Mouse (Mus musculus) CH12.LX (cell line): ENCODE results near the gene Lhfpl3. TPM values are rescaled to one million over a fixed set of nuclear protein-coding genes. Genes with fewer than 3 reads are reported as not detected.

ENCODE experiments used
- DNase-seq: peaks from one replicate; pipeline ENCODE4 v3.0.0-alpha.2; 2013; ENCODE audit errors: extremely low read depth
- H3K27ac ChIP-seq: 2 replicates; pipeline ENCODE4 v1.5.1; 2012; ENCODE audit warnings: low read depth, mild to moderate bottlenecking, control low read depth, moderate library complexity; ENCODE audit not compliant: insufficient read depth
- H3K27me3 ChIP-seq: replicated peaks from 2 replicates; pipeline ENCODE3; 2012; ENCODE audit warnings: inconsistent platforms
- H3K36me3 ChIP-seq, 2 experiments: replicated peaks in 1 of 2; 2 replicates each; pipeline versions ENCODE3 to v1.6.1; 2012; ENCODE audit warnings: inconsistent platforms in 1 of 2, low read length in 1 of 2, mild to moderate bottlenecking in 1 of 2, mixed read lengths in 1 of 2, moderate library complexity in 1 of 2; ENCODE audit not compliant: control insufficient read depth in 1 of 2, insufficient read depth in 1 of 2
- H3K4me1 ChIP-seq, 2 experiments: 2 replicates each; pipeline ENCODE4 v1.6.1; 2012; ENCODE audit warnings: inconsistent platforms in 1 of 2, moderate library complexity in 1 of 2; ENCODE audit not compliant: insufficient read depth in 2 of 2, control insufficient read depth in 1 of 2
- H3K4me2 ChIP-seq: 2 replicates; pipeline ENCODE4 v1.6.1; 2012; ENCODE audit warnings: low read depth, mild to moderate bottlenecking, control low read depth; ENCODE audit not compliant: poor library complexity, insufficient read depth, severe bottlenecking
- H3K4me3 ChIP-seq, 3 experiments: fragments of 150-350 bp in 1 of 3; sonication (generic) in 1 of 3; replicated peaks in 1 of 3; 2 replicates each; pipeline versions ENCODE3 to v1.5.1; 2011 to 2012; ENCODE audit warnings: low read depth in 2 of 3, low read length in 2 of 3, mild to moderate bottlenecking in 2 of 3, moderate library complexity in 2 of 3, control low read depth in 1 of 3, improper control_type of control experiment in 1 of 3, inconsistent platforms in 1 of 3, mixed read lengths in 1 of 3; ENCODE audit not compliant: poor library complexity in 1 of 3
- H3K79me2 ChIP-seq: replicated peaks from 2 replicates; pipeline ENCODE4 v1.6.1; 2012; ENCODE audit warnings: mild to moderate bottlenecking, moderate library complexity; ENCODE audit not compliant: control insufficient read depth, poor library complexity, insufficient read depth, severe bottlenecking; ENCODE audit errors: extremely low read depth
- H3K9ac ChIP-seq: 2 replicates; pipeline ENCODE4 v1.6.1; 2012; ENCODE audit warnings: low read depth, mild to moderate bottlenecking, control low read depth, moderate library complexity; ENCODE audit not compliant: insufficient read depth
- H3K9me3 ChIP-seq: replicated peaks from 2 replicates; pipeline ENCODE3; 2012; ENCODE audit warnings: low read length, inconsistent platforms, mixed read lengths
- BHLHE40 ChIP-seq: IDR thresholded peaks from 2 replicates; pipeline ENCODE4 v1.6.1; 2011; ENCODE audit warnings: mild to moderate bottlenecking, low read depth, low read length, improper control_type of control experiment
- CHD1 ChIP-seq: IDR thresholded peaks from 2 replicates; pipeline ENCODE4 v1.6.1; 2012; ENCODE audit warnings: low read depth, low read length, improper control_type of control experiment, inconsistent platforms
- CHD2 ChIP-seq: IDR thresholded peaks from 2 replicates; pipeline ENCODE4 v1.6.1; 2011; ENCODE audit warnings: low read length, improper control_type of control experiment
- CTCF ChIP-seq, 2 experiments: IDR thresholded peaks in 1 of 2; conservative IDR thresholded peaks in 1 of 2; 2 replicates each; pipeline ENCODE4 v1.5.1; 2011 to 2012; ENCODE audit warnings: low read depth in 2 of 2, low read length in 2 of 2, improper control_type of control experiment in 1 of 2, inconsistent platforms in 1 of 2, mild to moderate bottlenecking in 1 of 2, moderate library complexity in 1 of 2
- ETS1 ChIP-seq: conservative IDR thresholded peaks from 2 replicates; pipeline ENCODE4 v1.6.1; 2012; ENCODE audit warnings: low read depth, mild to moderate bottlenecking, inconsistent platforms, low read length, improper control_type of control experiment, moderate library complexity
- GABPA ChIP-seq: IDR thresholded peaks from 2 replicates; pipeline ENCODE4 v1.6.1; 2012; ENCODE audit warnings: low read depth, low read length, improper control_type of control experiment, inconsistent platforms; ENCODE audit not compliant: insufficient replicate concordance
- JUN ChIP-seq: IDR thresholded peaks from 2 replicates; pipeline ENCODE4 v1.6.1; 2011; ENCODE audit warnings: low read depth, mild to moderate bottlenecking, low read length, improper control_type of control experiment, moderate library complexity; ENCODE audit not compliant: insufficient read depth
- JUND ChIP-seq: conservative IDR thresholded peaks from 2 replicates; pipeline ENCODE4 v1.6.1; 2011; ENCODE audit warnings: low read depth, low read length, improper control_type of control experiment
- MAFK ChIP-seq: IDR thresholded peaks from 2 replicates; pipeline ENCODE4 v1.6.1; 2011; ENCODE audit warnings: low read length, improper control_type of control experiment; ENCODE audit not compliant: insufficient replicate concordance
- MAX ChIP-seq: IDR thresholded peaks from 2 replicates; pipeline ENCODE4 v1.6.1; 2011; ENCODE audit warnings: low read length, improper control_type of control experiment
- MEF2A ChIP-seq: IDR thresholded peaks from 2 replicates; pipeline ENCODE4 v1.6.1; 2014; ENCODE audit warnings: low read depth, mild to moderate bottlenecking, inconsistent platforms, low read length, improper control_type of control experiment, borderline replicate concordance
- MYC ChIP-seq: IDR thresholded peaks from 2 replicates; pipeline ENCODE4 v1.6.1; 2011; ENCODE audit warnings: low read depth, mild to moderate bottlenecking, improper control_type of control experiment, low read length
- NELFE ChIP-seq: IDR thresholded peaks from 2 replicates; pipeline ENCODE4 v1.6.1; 2011; ENCODE audit warnings: low read depth, low read length, improper control_type of control experiment
- NRF1 ChIP-seq: IDR thresholded peaks from 2 replicates; pipeline ENCODE4 v1.6.1; 2014; ENCODE audit warnings: low read depth, mild to moderate bottlenecking, inconsistent platforms, low read length, improper control_type of control experiment, moderate library complexity
- PAX5 ChIP-seq: IDR thresholded peaks from 2 replicates; pipeline ENCODE4 v1.6.1; 2012; ENCODE audit warnings: low read length, inconsistent platforms, mixed read lengths
- POLR2A ChIP-seq: IDR thresholded peaks from 2 replicates; pipeline ENCODE4 v1.6.1; 2011; ENCODE audit warnings: low read depth, mild to moderate bottlenecking, improper control_type of control experiment, low read length
- POLR2AphosphoS2 ChIP-seq: IDR thresholded peaks from 2 replicates; pipeline ENCODE4 v1.6.1; 2011; ENCODE audit warnings: low read depth, low read length, improper control_type of control experiment
- SIN3A ChIP-seq: IDR thresholded peaks from 2 replicates; pipeline ENCODE4 v1.6.1; 2012; ENCODE audit warnings: low read length, improper control_type of control experiment, inconsistent platforms
- SMC3 ChIP-seq: IDR thresholded peaks from 2 replicates; pipeline ENCODE4 v1.6.1; 2011; ENCODE audit warnings: low read depth, low read length, improper control_type of control experiment
- TCF12 ChIP-seq: IDR thresholded peaks from 2 replicates; pipeline ENCODE4 v1.6.1; 2014; ENCODE audit warnings: low read depth, mild to moderate bottlenecking, inconsistent platforms, low read length, improper control_type of control experiment
- UBTF ChIP-seq: IDR thresholded peaks from 2 replicates; pipeline ENCODE4 v1.6.1; 2012; ENCODE audit warnings: low read depth, mild to moderate bottlenecking, inconsistent platforms, low read length, improper control_type of control experiment, moderate library complexity
- USF2 ChIP-seq: conservative IDR thresholded peaks from 2 replicates; pipeline ENCODE4 v1.6.1; 2011; ENCODE audit warnings: low read depth, low read length, improper control_type of control experiment
- ZC3H11A ChIP-seq: IDR thresholded peaks from 2 replicates; pipeline ENCODE4 v1.6.1; 2012; ENCODE audit warnings: low read depth, mild to moderate bottlenecking, inconsistent platforms, low read length, improper control_type of control experiment
- ZKSCAN1 ChIP-seq: IDR thresholded peaks from 2 replicates; pipeline ENCODE4 v1.6.1; 2012; ENCODE audit warnings: low read depth, inconsistent platforms, low read length, improper control_type of control experiment, borderline replicate concordance
- ZMIZ1 ChIP-seq: IDR thresholded peaks from 2 replicates; pipeline ENCODE4 v1.6.1; 2012; ENCODE audit warnings: low read depth, mild to moderate bottlenecking, inconsistent platforms, low read length, improper control_type of control experiment
- ZNF384 ChIP-seq: IDR thresholded peaks from 2 replicates; pipeline ENCODE4 v1.6.1; 2012; ENCODE audit warnings: low read depth, low read length, improper control_type of control experiment, inconsistent platforms
- dilution Hi-C: fragments of 300-500 bp; cut with MboI; formaldehyde crosslinking; loops from 2 replicates; pipeline ENCODE4 v1.14.3; 2020; ENCODE audit warnings: low sequenced_read_pairs; ENCODE audit not compliant: extremely low pct_unique_long_range_greater_than_20kb, extremely low pct_ligation_motif_present
- in situ Hi-C: fragments of 300-500 bp; cut with MboI; formaldehyde crosslinking; loops from 3 replicates; pipeline ENCODE4 v1.14.3; 2019; ENCODE audit warnings: low sequenced_read_pairs, low pct_ligation_motif_present, low pct_unique_long_range_greater_than_20kb, mixed read lengths
- polyA plus RNA-seq: library from polyadenylated mRNA; unstranded; fragments of >175 nt; gene quantifications from 2 replicates; pipeline ENCODE4 v1.2.1, GENCODE M21; 2012; ENCODE audit warnings: low read depth; ENCODE audit not compliant: insufficient read length
- total RNA-seq, 2 experiments: library from RNA; depleted of rRNA; stranded (reverse); fragments of 300-350 nt in 1 of 2; fragments of >200 nt in 1 of 2; gene quantifications; 2 replicates each; pipeline ENCODE4 v1.2.3; 2012 to 2014

Lhfpl3 gene
- total and polyA plus RNA-seq, 3 experiments, result 0.08 to 0.11 TPM; not detected in 1

DNA sequence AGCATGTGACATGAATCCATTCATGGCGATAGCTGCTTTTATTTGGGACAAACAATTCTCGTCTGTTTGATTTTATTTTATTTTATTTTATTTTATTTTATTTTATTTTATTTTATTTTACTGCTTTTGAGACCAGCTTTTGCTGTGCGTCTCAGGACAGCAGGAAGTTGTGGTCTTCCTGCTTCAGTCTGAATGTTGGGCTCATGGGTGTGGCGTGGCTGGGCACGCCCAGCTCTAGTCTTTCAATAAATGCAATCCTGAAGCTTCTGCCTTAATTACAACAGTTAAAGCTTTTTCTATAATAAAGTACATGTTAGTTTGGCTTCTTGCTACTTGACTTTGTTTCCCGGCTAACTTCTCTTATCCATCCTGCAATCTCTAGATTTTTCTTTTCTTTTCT is 365.4 kb downstream of the Lhfpl3 start:
- Histone ChIP-seq H3K36me3 (no peaks in the 10 kb centered on the region), H3K9ac (no peak overlapping the region), H3K79me2 (no peaks in the 10 kb centered on the region), H3K4me3 (no peak overlapping the region), H3K4me1 (no peaks in the 10 kb centered on the region), H3K27me3 (no peaks in the 10 kb centered on the region), H3K27ac (no peak overlapping the region), H3K9me3 (no peaks in the 10 kb centered on the region), H3K4me2 (no peak overlapping the region)
- in situ Hi-C loops, result no loop called here
- DNase-seq, result no peak
- TF ChIP-seq MAX (no peak), PAX5 (no peak), POLR2AphosphoS2 (no peak), ZKSCAN1 (no peak), CTCF (conservative IDR thresholded peaks at IDR 0.05 in 1 of 2, IDR thresholded peaks at IDR 0.05 in 1 of 2; ENCODE audit: low read depth in 2 of 2, low read length in 2 of 2) (no peak), JUN (no peak), NELFE (no peak), USF2 (no peak), MYC (no peak), NRF1 (no peak), TCF12 (no peak), CHD1 (no peak), GABPA (no peak), SMC3 (no peak), ETS1 (no peak), CHD2 (no peak), MEF2A (no peak), MAFK (no peak)
- dilution Hi-C loops, result no loop called here

DNA sequence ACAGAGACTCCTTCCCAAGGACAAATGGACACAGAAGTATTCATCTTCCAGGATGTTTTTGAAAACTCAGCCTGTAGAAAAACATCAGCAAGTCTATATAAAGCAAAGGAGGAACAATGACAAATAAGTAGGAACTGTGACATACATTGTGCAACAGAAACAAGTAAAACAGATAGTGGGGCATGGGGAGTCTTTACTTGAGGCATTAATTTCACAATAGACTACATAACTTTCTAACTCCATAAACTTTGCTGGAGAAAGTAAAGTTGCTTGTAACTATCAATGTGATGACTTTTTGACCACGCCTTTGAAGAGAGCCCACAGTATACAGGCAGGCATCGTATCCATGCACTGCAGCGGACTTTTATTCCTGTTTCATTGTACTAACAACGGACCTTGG is 368.4 kb downstream of the Lhfpl3 start:
- H3K4me3 ChIP-seq, result no peak overlapping the region
- dilution Hi-C loops, result no loop called here
- in situ Hi-C loops, result no loop called here
- no peak for TF ChIP-seq ZMIZ1
- TF ChIP-seq NELFE, result no peak
- no peak for TF ChIP-seq BHLHE40
- TF ChIP-seq ZC3H11A, result no peak
- TF ChIP-seq POLR2A, result no peak
- TF ChIP-seq TCF12, result no peak
- TF ChIP-seq MEF2A, result no peak
- no peak for TF ChIP-seq SMC3
- TF ChIP-seq UBTF, result no peak
- no peak for TF ChIP-seq JUND
- TF ChIP-seq ETS1, result no peak
- no peak for TF ChIP-seq MAX
- no peak for TF ChIP-seq SIN3A
- TF ChIP-seq ZNF384, result no peak
- no peak overlapping the region for H3K9ac ChIP-seq
- no peaks in the 10 kb centered on the region for H3K27me3 ChIP-seq
- H3K27ac ChIP-seq, result no peak overlapping the region
- no peaks in the 10 kb centered on the region for H3K9me3 ChIP-seq
- no peak overlapping the region for H3K4me2 ChIP-seq
- no peaks in the 10 kb centered on the region for H3K79me2 ChIP-seq
- no peaks in the 10 kb centered on the region for H3K36me3 ChIP-seq
- H3K4me1 ChIP-seq, result no peaks in the 10 kb centered on the region
- no peak for DNase-seq
